Mouse (Mus musculus) midbrain, embryonic 15.5 days (tissue): ENCODE results near the gene 9130019O22Rik. TPM values are rescaled to one million over a fixed set of nuclear protein-coding genes. Genes with fewer than 3 reads are reported as not detected.
"Not testable (repeated sequence)": the region's sequence is repeated elsewhere in the genome, so short reads cannot be mapped to it uniquely, and the experiment has no call there.

ENCODE experiments used
- ATAC-seq: fragments of 200-750 bp; cut with Nextera tagmentation; replicated peaks from 2 replicates; pipeline ENCODE4 v1.8.0; 2017; ENCODE audit warnings: moderate TSS enrichment
- H3K27ac ChIP-seq: fragments of 300-500 bp; sonication (generic); 2 replicates; pipeline ENCODE4 v1.5.1; 2015; ENCODE audit warnings: mild to moderate bottlenecking, inconsistent platforms
- H3K27me3 ChIP-seq: fragments of 300-500 bp; sonication (generic); replicated peaks from 2 replicates; pipeline ENCODE4 v1.6.1; 2015; ENCODE audit warnings: inconsistent platforms
- H3K36me3 ChIP-seq: fragments of 300-500 bp; sonication (generic); replicated peaks from 2 replicates; pipeline ENCODE4 v1.6.1; 2015; ENCODE audit warnings: inconsistent platforms
- H3K4me1 ChIP-seq: fragments of 300-500 bp; sonication (generic); 2 replicates; pipeline ENCODE4 v1.6.1; 2015; ENCODE audit warnings: inconsistent platforms
- H3K4me2 ChIP-seq: fragments of 300-500 bp; sonication (generic); 2 replicates; pipeline ENCODE4 v1.6.1; 2015; ENCODE audit warnings: inconsistent platforms, mild to moderate bottlenecking, moderate library complexity
- H3K4me3 ChIP-seq: fragments of 300-500 bp; sonication (generic); 2 replicates; pipeline ENCODE4 v1.5.1; 2015; ENCODE audit warnings: mild to moderate bottlenecking, inconsistent platforms
- H3K9ac ChIP-seq: fragments of 300-500 bp; sonication (generic); 2 replicates; pipeline ENCODE4 v1.6.1; 2015; ENCODE audit warnings: mild to moderate bottlenecking, inconsistent platforms
- H3K9me3 ChIP-seq: fragments of 300-500 bp; sonication (generic); 2 replicates; pipeline ENCODE4 v1.6.1; 2016; ENCODE audit warnings: inconsistent platforms
- WGBS: fragments of 180-500 bp; shearing (Covaris S2); methylation state at CpG from one replicate; pipeline ENCODE4 v1.1.7; 2015; ENCODE audit warnings: mixed read lengths; 5-methylcytosine and 5-hydroxymethylcytosine counted together
- polyA plus RNA-seq: library from polyadenylated mRNA; unstranded; fragments of >200 nt; fragmentation: Nextera tagmentation; extraction: Ambion mirVana; gene quantifications from 2 replicates; pipeline ENCODE4 v1.2.1, GENCODE M21; 2015

The 9130019O22Rik gene
- polyA plus RNA-seq, 1 experiment from 2014 or later = 5.2 TPM

GRCm38 (mm10) chr7:127371213-127371612, 15.8 kb downstream of the 9130019O22Rik start:
- Histone ChIP-seq H3K36me3 (no peaks in the 10 kb centered on the region), H3K9ac (no peak overlapping the region), H3K27me3 (no peaks in the 10 kb centered on the region), H3K9me3 (no peaks in the 10 kb centered on the region), H3K4me2 (no peak overlapping the region), H3K4me1 (peaks cover 6% of the 10 kb centered on the region; the same call in 1 of the 2 replicates), H3K27ac (no peak overlapping the region), H3K4me3 (no peak overlapping the region)
- 86% methylated on average over 2 of the region's 2 CpGs for WGBS
- no peak for ATAC-seq

GRCm38 (mm10) chr7:127366249-127366648, 20.7 kb downstream of the 9130019O22Rik start:
- H3K9ac ChIP-seq = no peak overlapping the region
- no peaks in the 10 kb centered on the region for H3K36me3 ChIP-seq
- H3K4me2 ChIP-seq = no peak overlapping the region
- no peak overlapping the region for H3K27ac ChIP-seq
- H3K27me3 ChIP-seq = peaks cover 4% of the 10 kb centered on the region; the same call in 1 of the 2 replicates
- H3K9me3 ChIP-seq = no peaks in the 10 kb centered on the region
- 87% methylated on average over 3 of the region's 3 CpGs for WGBS
- peaks cover 12% of the 10 kb centered on the region for H3K4me1 ChIP-seq
- no peak for ATAC-seq
- H3K4me3 ChIP-seq = no peak overlapping the region

GRCm38 (mm10) chr7:127364166-127364565, 22.8 kb downstream of the 9130019O22Rik start:
- Histone ChIP-seq H3K36me3 (no peaks in the 10 kb centered on the region), H3K9ac (no peak overlapping the region), H3K27ac (no peak overlapping the region), H3K27me3 (peaks cover 14% of the 10 kb centered on the region; the same call in 1 of the 2 replicates), H3K4me3 (peak overlapping the region; percentile 38), H3K9me3 (no peaks in the 10 kb centered on the region), H3K4me1 (peaks cover 12% of the 10 kb centered on the region), H3K4me2 (peak overlapping the region; percentile 85)
- ATAC-seq = no peak
- whole genome bisulfite sequencing = 44% methylated on average over 4 of the region's 4 CpGs

GRCm38 (mm10) chr7:127363475-127363921, 23.5 kb downstream of the 9130019O22Rik start:
- Histone ChIP-seq H3K4me3 (peak overlapping the region; percentile 38), H3K4me2 (peak overlapping the region; percentile 85), H3K36me3 (no peaks in the 10 kb centered on the region), H3K27me3 (peaks cover 14% of the 10 kb centered on the region; the same call in 1 of the 2 replicates), H3K27ac (peak overlapping the region; percentile 6), H3K9me3 (no peaks in the 10 kb centered on the region), H3K9ac (peak overlapping the region; percentile 45), H3K4me1 (peaks cover 12% of the 10 kb centered on the region)
- WGBS = under 1% methylated on average over 24 of the region's 24 CpGs
- ATAC-seq = no peak

- WGBS = 9% methylated on average over 13 of the region's 13 CpGs
- ATAC-seq, H3K9me3 ChIP-seq, H3K27ac ChIP-seq, H3K36me3 ChIP-seq, H3K9ac ChIP-seq, H3K4me3 ChIP-seq: not testable (repeated sequence)
- peaks cover 12% of the 10 kb centered on the region for H3K4me1 ChIP-seq
- peak overlapping the region; percentile 29 for H3K4me2 ChIP-seq
- H3K27me3 ChIP-seq = peaks cover 14% of the 10 kb centered on the region; the same call in 1 of the 2 replicates
These were observed 24.5 kb downstream of the 9130019O22Rik start for GRCm38 (mm10) chr7:127362418-127362817.

- Histone ChIP-seq H3K4me2 (no peak overlapping the region), H3K27me3 (peaks cover 14% of the 10 kb centered on the region; the same call in 1 of the 2 replicates), H3K4me3 (no peak overlapping the region), H3K9ac (no peak overlapping the region; the same call in 1 of the 2 replicates), H3K36me3 (no peaks in the 10 kb centered on the region), H3K9me3 (no peaks in the 10 kb centered on the region), H3K27ac (no peak overlapping the region), H3K4me1 (peaks cover 12% of the 10 kb centered on the region)
- 55% methylated on average over 13 of the region's 13 CpGs for WGBS
- no peak for ATAC-seq
These were observed 25.5 kb downstream of the 9130019O22Rik start for GRCm38 (mm10) chr7:127361449-127361848.

- WGBS = 81% methylated on average over 4 of the region's 4 CpGs
- Histone ChIP-seq H3K27ac (no peak overlapping the region), H3K9me3 (no peaks in the 10 kb centered on the region), H3K4me1 (peaks cover 12% of the 10 kb centered on the region), H3K9ac (no peak overlapping the region), H3K4me2 (no peak overlapping the region), H3K4me3 (no peak overlapping the region), H3K27me3 (peaks cover 14% of the 10 kb centered on the region; the same call in 1 of the 2 replicates), H3K36me3 (no peaks in the 10 kb centered on the region)
- no peak for ATAC-seq
These were observed 26.7 kb downstream of the 9130019O22Rik start for GRCm38 (mm10) chr7:127360265-127360664.

- WGBS = 77% methylated on average over 4 of the region's 4 CpGs
- Histone ChIP-seq H3K27ac (no peak overlapping the region), H3K4me2 (no peak overlapping the region), H3K27me3 (peaks cover 14% of the 10 kb centered on the region; the same call in 1 of the 2 replicates), H3K4me3 (no peak overlapping the region), H3K36me3 (no peaks in the 10 kb centered on the region), H3K9me3 (no peaks in the 10 kb centered on the region), H3K9ac (no peak overlapping the region), H3K4me1 (peaks cover 4% of the 10 kb centered on the region)
- ATAC-seq = no peak
These were observed 28.5 kb downstream of the 9130019O22Rik start for GRCm38 (mm10) chr7:127358472-127358871.

- WGBS = 63% methylated on average over 2 of the region's 2 CpGs
These were observed 29.1 kb downstream of the 9130019O22Rik start for GRCm38 (mm10) chr7:127357871-127358270.

GRCm38 (mm10) chr7:127355796-127356195, 31.2 kb downstream of the 9130019O22Rik start:
- H3K36me3 ChIP-seq = no peaks in the 10 kb centered on the region
- ATAC-seq = no peak
- no peaks in the 10 kb centered on the region for H3K9me3 ChIP-seq
- 71% methylated on average over 3 of the region's 3 CpGs for WGBS
- no peak overlapping the region for H3K9ac ChIP-seq
- no peak overlapping the region for H3K4me3 ChIP-seq
- peaks cover 7% of the 10 kb centered on the region; the same call in 1 of the 2 replicates for H3K27me3 ChIP-seq
- H3K4me2 ChIP-seq = no peak overlapping the region
- no peaks in the 10 kb centered on the region for H3K4me1 ChIP-seq
- no peak overlapping the region for H3K27ac ChIP-seq

More at GRCm38 (mm10) chr7:127357871-127358270, 29.1 kb downstream of the 9130019O22Rik start:
- H3K9ac ChIP-seq = no peak overlapping the region
- no peaks in the 10 kb centered on the region for H3K36me3 ChIP-seq
- H3K4me1 ChIP-seq = no peaks in the 10 kb centered on the region
- no peak overlapping the region for H3K27ac ChIP-seq
- H3K4me3 ChIP-seq = no peak overlapping the region
- H3K4me2 ChIP-seq = no peak overlapping the region
- H3K9me3 ChIP-seq = no peaks in the 10 kb centered on the region
- ATAC-seq = no peak
- H3K27me3 ChIP-seq = peaks cover 14% of the 10 kb centered on the region; the same call in 1 of the 2 replicates

GRCm38 (mm10) chr7:127351230-127352004, 35.5 kb downstream of the 9130019O22Rik start:
- Histone ChIP-seq H3K27ac (no peak overlapping the region), H3K4me2 (no peak overlapping the region), H3K4me3 (no peak overlapping the region), H3K9me3 (no peaks in the 10 kb centered on the region), H3K9ac (no peak overlapping the region), H3K27me3 (no peaks in the 10 kb centered on the region; the same call in 1 of the 2 replicates), H3K36me3 (no peaks in the 10 kb centered on the region), H3K4me1 (peaks cover 7% of the 10 kb centered on the region)
- ATAC-seq = no peak
- 85% methylated on average over 5 of the region's 5 CpGs for WGBS

GRCm38 (mm10) chr7:127346676-127347075, 40.3 kb downstream of the 9130019O22Rik start:
- H3K36me3 ChIP-seq = peaks cover 11% of the 10 kb centered on the region
- H3K27ac ChIP-seq = no peak overlapping the region
- H3K4me1 ChIP-seq = peaks cover 19% of the 10 kb centered on the region
- H3K9ac ChIP-seq = peak overlapping the region; percentile 83; the same call in 1 of the 2 replicates
- no peak for ATAC-seq
- no peaks in the 10 kb centered on the region for H3K27me3 ChIP-seq
- peak overlapping the region; percentile 88 for H3K4me3 ChIP-seq
- no peaks in the 10 kb centered on the region for H3K9me3 ChIP-seq
- H3K4me2 ChIP-seq = peak overlapping the region; percentile 78
- 18% methylated on average over 8 of the region's 8 CpGs for WGBS
